Mouse (Mus musculus): ENCODE data around the gene Cyb5r4.

DNA sequence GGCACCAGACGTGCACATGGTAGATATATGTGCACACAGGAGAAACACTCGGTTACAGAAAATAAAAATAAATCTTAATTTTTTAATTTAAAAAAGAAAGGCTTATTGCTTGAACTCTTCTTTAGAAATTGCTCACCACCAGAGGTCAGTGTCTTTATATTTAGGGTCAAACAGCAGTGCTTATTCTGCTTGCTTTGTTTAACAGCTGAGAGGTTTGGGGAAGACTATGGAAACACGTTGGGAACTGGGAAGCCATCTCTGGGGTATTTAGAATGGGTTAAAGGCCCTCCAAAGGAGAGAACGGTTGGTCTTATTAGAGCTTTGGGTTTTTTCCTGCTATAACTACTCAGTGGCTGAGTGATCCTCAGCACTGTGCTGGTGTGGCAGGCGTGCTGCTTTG lies 40.5 kb downstream of the Cyb5r4 start:
- TF ChIP-seq POLR2A (IDR thresholded peaks at IDR 0.05; ENCODE audit: low read depth, low read length) (no peak), CTCF (IDR thresholded peaks at IDR 0.05; ENCODE audit: extremely low read depth, insufficient read depth, insufficient read length, insufficient replicate concordance) (no peak)
